Mouse (Mus musculus) liver, adult (tissue): ENCODE results near the gene Top3b.

Experiments
- GATA4 ChIP-seq: IDR thresholded peaks from 2 replicates; pipeline ENCODE4 v1.6.1; 2014; ENCODE audit warnings: mild to moderate bottlenecking, low read length; ENCODE audit not compliant: insufficient replicate concordance

Top3b gene

GRCm38 (mm10) chr16:16879025-16879424 lies 8.5 kb downstream of the Top3b start:
- TF ChIP-seq GATA4, result no peak

GRCm38 (mm10) chr16:16888341-16888740 lies 17.8 kb downstream of the Top3b start:
- 0 out of 2 replicates have a peak, but pooled peaks have one; percentile 7 for TF ChIP-seq GATA4

- no peak for TF ChIP-seq GATA4
Measured at GRCm38 (mm10) chr16:16892366-16892765, 21.8 kb downstream of the Top3b start.

- no peak for TF ChIP-seq GATA4
Measured at GRCm38 (mm10) chr16:16896015-16896381, 25.5 kb downstream of the Top3b start.

GRCm38 (mm10) chr16:16896382-16897055 lies 26.0 kb downstream of the Top3b start, which contains the start of gene Ppm1f:
TSS of gene Ppm1f (plus strand) at chr16:16896469.
- TF ChIP-seq GATA4, result peak; percentile 33; the same call in 1 of the 2 replicates

GRCm38 (mm10) chr16:16897056-16897584 lies 26.6 kb downstream of the Top3b start:
- TF ChIP-seq GATA4, result no peak

- no peak for TF ChIP-seq GATA4
Measured at GRCm38 (mm10) chr16:16902329-16902728, 31.8 kb downstream of the Top3b start.

- no peak for TF ChIP-seq GATA4
Measured at GRCm38 (mm10) chr16:16903188-16903587, 32.7 kb downstream of the Top3b start.

GRCm38 (mm10) chr16:16907799-16908198 lies 37.3 kb downstream of the Top3b start:
- peak; percentile 36; the same call in 1 of the 2 replicates for TF ChIP-seq GATA4

GRCm38 (mm10) chr16:16911641-16912597 lies 41.4 kb downstream of the Top3b start:
- TF ChIP-seq GATA4, result no peak

GRCm38 (mm10) chr16:16913440-16913839 lies 42.9 kb downstream of the Top3b start:
- TF ChIP-seq GATA4, result no peak

GRCm38 (mm10) chr16:16918441-16919117 lies 48.0 kb downstream of the Top3b start:
- no peak for TF ChIP-seq GATA4

- TF ChIP-seq GATA4, result no peak
Measured at GRCm38 (mm10) chr16:16921021-16921435, 50.5 kb downstream of the Top3b start.

GRCm38 (mm10) chr16:16924481-16924880 lies 53.9 kb downstream of the Top3b start:
- TF ChIP-seq GATA4, result no peak

GRCm38 (mm10) chr16:16926536-16926935 lies 56.0 kb downstream of the Top3b start:
- no peak for TF ChIP-seq GATA4
